Mouse (Mus musculus) midbrain, embryonic 12.5 days (tissue): ENCODE results near the gene Syngr1. TPM values are rescaled to one million over a fixed set of nuclear protein-coding genes. Genes with fewer than 3 reads are reported as not detected.

ENCODE experiments used
- microRNA-seq: library from miRNA; unstranded; fragments of <30 nt; microRNA quantifications from one replicate; pipeline ENCODE4, GENCODE M21; 2017
- polyA plus RNA-seq: library from polyadenylated mRNA; unstranded; fragments of >200 nt; fragmentation: Nextera tagmentation; extraction: Ambion mirVana; gene quantifications from 2 replicates; pipeline ENCODE4 v1.2.1, GENCODE M21; 2016

Gene Syngr1
- polyA plus RNA-seq, 1 experiment from 2014 or later = 10.8 TPM

Small RNA genes within 50 kb of the gene (microRNA-seq; reads per million reads assigned to microRNA genes)
- gene Snord43 = 42.7 reads per million, percentile 42 among the genes with 10 or more reads in this experiment

Other genes starting within 250 kb of the Syngr1 start
- gene Apobec3, start 199.7 kb upstream of the Syngr1 start, polyA plus RNA-seq = 5.1 and 6.9 TPM in 2 replicates
- gene Cbx7, start 120.2 kb upstream of the Syngr1 start, polyA plus RNA-seq = 4.2 and 5.6 TPM in 2 replicates
- gene Pdgfb, start 76.4 kb upstream of the Syngr1 start, polyA plus RNA-seq = 2.4 and 2.7 TPM in 2 replicates
- 652 and 673 TPM in 2 replicates for gene Rpl3, start 534 bp downstream of the Syngr1 start, polyA plus RNA-seq
- gene Tab1, start 41.8 kb downstream of the Syngr1 start, polyA plus RNA-seq = 41.9 and 43.6 TPM in 2 replicates
- gene Mgat3, start 82.4 kb downstream of the Syngr1 start, polyA plus RNA-seq = 11.8 and 13.1 TPM in 2 replicates
- gene Mief1, start 142.7 kb downstream of the Syngr1 start, polyA plus RNA-seq = 46.4 and 50.7 TPM in 2 replicates
- 4.1 TPM in 1 of 2 replicates, not detected in the other for gene AC140267.1, start 144.5 kb downstream of the Syngr1 start, polyA plus RNA-seq
- gene Atf4, start 163.8 kb downstream of the Syngr1 start, polyA plus RNA-seq = 128 and 134 TPM in 2 replicates
- 56.5 and 60.7 TPM in 2 replicates for gene Rps19bp1, start 173.0 kb downstream of the Syngr1 start, polyA plus RNA-seq
- gene Cacna1i, start 195.9 kb downstream of the Syngr1 start, polyA plus RNA-seq = 0.08 and 0.17 TPM in 2 replicates